Mouse (Mus musculus) left cerebral cortex, adult 9 months (tissue): ENCODE data around the gene Grik5.

ENCODE experiments used
- DNase-seq, 2 experiments: peaks; one replicate each; pipeline ENCODE4 v3.0.0; 2022; ENCODE audit warnings: low spot score in 2 of 2

Gene Grik5

GRCm38 (mm10) chr7:24985799-24986198, 86.3 kb downstream of the Grik5 start:
- no peak for DNase-seq

- DNase-seq = no peak
These were observed 87.8 kb downstream of the Grik5 start for GRCm38 (mm10) chr7:24984307-24984706.

GRCm38 (mm10) chr7:24983396-24983795, 88.8 kb downstream of the Grik5 start:
- no peak for DNase-seq

GRCm38 (mm10) chr7:24980439-24980838, 91.7 kb downstream of the Grik5 start:
- peak in 1 of 2 experiments; percentile 5 for DNase-seq

GRCm38 (mm10) chr7:24978781-24979180, 93.4 kb downstream of the Grik5 start:
- no peak for DNase-seq

GRCm38 (mm10) chr7:24974893-24975595, 97.1 kb downstream of the Grik5 start:
- no peak for DNase-seq

GRCm38 (mm10) chr7:24973902-24974301, 98.2 kb downstream of the Grik5 start:
- DNase-seq = no peak

GRCm38 (mm10) chr7:24973208-24973607, 98.9 kb downstream of the Grik5 start:
- DNase-seq = no peak

- peak; percentile 92 to 96 for DNase-seq
These were observed 99.9 kb downstream of the Grik5 start, which contains the start of gene Rabac1 for GRCm38 (mm10) chr7:24971972-24972893. Rabac1 (minus strand) TSS chr7:24972754.

GRCm38 (mm10) chr7:24971261-24971971, 100.7 kb downstream of the Grik5 start:
- no peak for DNase-seq

- DNase-seq = no peak
These were observed 101.8 kb downstream of the Grik5 start for GRCm38 (mm10) chr7:24970341-24970740.

GRCm38 (mm10) chr7:24969805-24970204, 102.3 kb downstream of the Grik5 start:
- no peak for DNase-seq

GRCm38 (mm10) chr7:24968463-24968862, 103.7 kb downstream of the Grik5 start:
- DNase-seq = no peak

- DNase-seq = no peak
These were observed 104.2 kb downstream of the Grik5 start for GRCm38 (mm10) chr7:24967966-24968365.

GRCm38 (mm10) chr7:24964897-24965535, 107.1 kb downstream of the Grik5 start:
- DNase-seq = peak in 1 of 2 experiments; percentile 87

- DNase-seq = no peak
These were observed 107.9 kb downstream of the Grik5 start for GRCm38 (mm10) chr7:24964288-24964687.
